Mouse (Mus musculus): Measurements from ENCODE around the gene Tspan5. TPM values are rescaled to one million over a fixed set of nuclear protein-coding genes. Genes with fewer than 3 reads are reported as not detected.

The Tspan5 gene
- total and polyA plus RNA-seq, 2 experiments = 0.48 to 0.65 TPM

GRCm38 (mm10) chr3:138851876-138852275, 109.9 kb downstream of the Tspan5 start:
- Histone ChIP-seq H3K4me3 (ENCODE audit: insufficient read depth, low read depth, low read length) (no peak overlapping the region), H3K36me3 (ENCODE audit: control insufficient read depth, insufficient read depth, low read length) (no peaks in the 10 kb centered on the region), H3K27ac (replicated peaks; ENCODE audit: insufficient read depth, low read depth, low read length) (no peak overlapping the region), H3K9ac (ENCODE audit: low read depth, low read length) (no peak overlapping the region), H3K4me1 (ENCODE audit: control insufficient read depth, insufficient read depth, low read length) (no peaks in the 10 kb centered on the region), H3K27me3 (ENCODE audit: control insufficient read depth, insufficient read depth, low read length) (no peaks in the 10 kb centered on the region), H3K79me2 (ENCODE audit: control insufficient read depth, insufficient read depth, low read length) (no peaks in the 10 kb centered on the region)
- TF ChIP-seq POLR2A (IDR thresholded peaks at IDR 0.05; ENCODE audit: extremely low read depth, insufficient read depth, low read length) (no peak), CTCF (IDR thresholded peaks at IDR 0.05; ENCODE audit: low read depth, low read length) (no peak)
- WGBS = 81% methylated on average over 8 of the region's 8 CpGs
- DNase-seq (ENCODE audit: extremely low read depth, low read depth, low spot score) = no peak

GRCm38 (mm10) chr3:138852982-138853689, 111.1 kb downstream of the Tspan5 start:
- H3K36me3 ChIP-seq (ENCODE audit: control insufficient read depth, insufficient read depth, low read length) = no peaks in the 10 kb centered on the region
- no peak overlapping the region for H3K9ac ChIP-seq (ENCODE audit: low read depth, low read length)
- TF ChIP-seq CTCF (IDR thresholded peaks at IDR 0.05; ENCODE audit: low read depth, low read length) = no peak
- TF ChIP-seq POLR2A (IDR thresholded peaks at IDR 0.05; ENCODE audit: extremely low read depth, insufficient read depth, low read length) = no peak
- H3K4me1 ChIP-seq (ENCODE audit: control insufficient read depth, insufficient read depth, low read length) = no peaks in the 10 kb centered on the region
- H3K27me3 ChIP-seq (ENCODE audit: control insufficient read depth, insufficient read depth, low read length) = no peaks in the 10 kb centered on the region
- no peak overlapping the region for H3K27ac ChIP-seq (replicated peaks; ENCODE audit: insufficient read depth, low read depth, low read length)
- no peak overlapping the region for H3K4me3 ChIP-seq (ENCODE audit: insufficient read depth, low read depth, low read length)
- H3K79me2 ChIP-seq (ENCODE audit: control insufficient read depth, insufficient read depth, low read length) = no peaks in the 10 kb centered on the region
- no peak for DNase-seq (ENCODE audit: extremely low read depth, low read depth, low spot score)
- 63% methylated on average over 13 of the region's 13 CpGs for WGBS

GRCm38 (mm10) chr3:138853996-138854836, 112.2 kb downstream of the Tspan5 start:
- no peaks in the 10 kb centered on the region for H3K36me3 ChIP-seq (ENCODE audit: control insufficient read depth, insufficient read depth, low read length)
- no peak overlapping the region for H3K27ac ChIP-seq (replicated peaks; ENCODE audit: insufficient read depth, low read depth, low read length)
- no peak overlapping the region for H3K9ac ChIP-seq (ENCODE audit: low read depth, low read length)
- no peak for DNase-seq (ENCODE audit: extremely low read depth, low read depth, low spot score)
- WGBS = 91% methylated on average over 16 of the region's 16 CpGs
- H3K79me2 ChIP-seq (ENCODE audit: control insufficient read depth, insufficient read depth, low read length) = no peaks in the 10 kb centered on the region
- no peaks in the 10 kb centered on the region for H3K4me1 ChIP-seq (ENCODE audit: control insufficient read depth, insufficient read depth, low read length)
- H3K27me3 ChIP-seq (ENCODE audit: control insufficient read depth, insufficient read depth, low read length) = no peaks in the 10 kb centered on the region
- no peak overlapping the region for H3K4me3 ChIP-seq (ENCODE audit: insufficient read depth, low read depth, low read length)
- TF ChIP-seq CTCF (IDR thresholded peaks at IDR 0.05; ENCODE audit: low read depth, low read length) = no peak
- TF ChIP-seq POLR2A (IDR thresholded peaks at IDR 0.05; ENCODE audit: extremely low read depth, insufficient read depth, low read length) = no peak

- no peaks in the 10 kb centered on the region for H3K36me3 ChIP-seq (ENCODE audit: control insufficient read depth, insufficient read depth, low read length)
- H3K27ac ChIP-seq (replicated peaks; ENCODE audit: insufficient read depth, low read depth, low read length) = no peak overlapping the region
- no peaks in the 10 kb centered on the region for H3K79me2 ChIP-seq (ENCODE audit: control insufficient read depth, insufficient read depth, low read length)
- TF ChIP-seq CTCF (IDR thresholded peaks at IDR 0.05; ENCODE audit: low read depth, low read length) (no peak), POLR2A (IDR thresholded peaks at IDR 0.05; ENCODE audit: extremely low read depth, insufficient read depth, low read length) (no peak)
- H3K27me3 ChIP-seq (ENCODE audit: control insufficient read depth, insufficient read depth, low read length) = no peaks in the 10 kb centered on the region
- H3K4me3 ChIP-seq (ENCODE audit: insufficient read depth, low read depth, low read length) = no peak overlapping the region
- WGBS = 77% methylated on average over 5 of the region's 5 CpGs
- H3K9ac ChIP-seq (ENCODE audit: low read depth, low read length) = no peak overlapping the region
- H3K4me1 ChIP-seq (ENCODE audit: control insufficient read depth, insufficient read depth, low read length) = no peaks in the 10 kb centered on the region
- no peak for DNase-seq (ENCODE audit: extremely low read depth, low read depth, low spot score)
These were observed 113.4 kb downstream of the Tspan5 start for GRCm38 (mm10) chr3:138855387-138855786.

GRCm38 (mm10) chr3:138856946-138857345, 115.0 kb downstream of the Tspan5 start:
- no peak overlapping the region for H3K4me3 ChIP-seq (ENCODE audit: insufficient read depth, low read depth, low read length)
- no peak overlapping the region for H3K27ac ChIP-seq (replicated peaks; ENCODE audit: insufficient read depth, low read depth, low read length)
- no peaks in the 10 kb centered on the region for H3K4me1 ChIP-seq (ENCODE audit: control insufficient read depth, insufficient read depth, low read length)
- no peak overlapping the region for H3K9ac ChIP-seq (ENCODE audit: low read depth, low read length)
- 88% methylated on average over 4 of the region's 4 CpGs for WGBS
- TF ChIP-seq POLR2A (IDR thresholded peaks at IDR 0.05; ENCODE audit: extremely low read depth, insufficient read depth, low read length) = no peak
- no peak for TF ChIP-seq CTCF (IDR thresholded peaks at IDR 0.05; ENCODE audit: low read depth, low read length)
- no peaks in the 10 kb centered on the region for H3K36me3 ChIP-seq (ENCODE audit: control insufficient read depth, insufficient read depth, low read length)
- H3K79me2 ChIP-seq (ENCODE audit: control insufficient read depth, insufficient read depth, low read length) = no peaks in the 10 kb centered on the region
- DNase-seq (ENCODE audit: extremely low read depth, low read depth, low spot score) = no peak
- H3K27me3 ChIP-seq (ENCODE audit: control insufficient read depth, insufficient read depth, low read length) = no peaks in the 10 kb centered on the region

Measured in liver, adult 2 months (tissue).